Mouse (Mus musculus) kidney, adult 2 months (tissue): ENCODE measurements at regions not wholly inside any gene's neighbourhood (a gene's known extent, or its start where the extent isn't known, plus 50 kb on each side); places are given as distances from the start of the nearest gene placed in this dataset.

Experiments
- DNase-seq: peaks from one replicate; pipeline ENCODE4 v3.0.0; 2021
- H3K27ac ChIP-seq: fragments of 200-500 bp; 2 replicates; pipeline ENCODE4 v1.5.1; 2012; ENCODE audit warnings: low read depth, low read length, control low read depth, inconsistent platforms; ENCODE audit not compliant: insufficient read depth
- H3K27me3 ChIP-seq: fragments of 200-500 bp; replicated peaks from 2 replicates; pipeline ENCODE4 v1.6.1; 2012; ENCODE audit warnings: mild to moderate bottlenecking, moderate library complexity, low read length, inconsistent platforms; ENCODE audit not compliant: control insufficient read depth, insufficient read depth
- H3K36me3 ChIP-seq: fragments of 200-500 bp; 2 replicates; pipeline ENCODE4 v1.6.1; 2012; ENCODE audit warnings: mild to moderate bottlenecking, moderate library complexity, low read length, inconsistent platforms; ENCODE audit not compliant: control insufficient read depth, insufficient read depth
- H3K4me1 ChIP-seq: fragments of 200-500 bp; 2 replicates; pipeline ENCODE4 v1.6.1; 2011; ENCODE audit warnings: low read length; ENCODE audit not compliant: control insufficient read depth, insufficient read depth
- H3K4me3 ChIP-seq: fragments of 200-500 bp; 2 replicates; pipeline ENCODE4 v1.5.1; 2011; ENCODE audit warnings: mild to moderate bottlenecking, low read depth, low read length, control low read depth; ENCODE audit not compliant: insufficient read depth
- CTCF ChIP-seq: fragments of 200-500 bp; conservative IDR thresholded peaks from 2 replicates; pipeline ENCODE4 v1.5.1; 2011; ENCODE audit warnings: low read depth, mild to moderate bottlenecking, control low read depth, low read length, moderate library complexity, mixed read lengths; ENCODE audit not compliant: insufficient read depth, insufficient read length
- POLR2A ChIP-seq: fragments of 200-500 bp; IDR thresholded peaks from one replicate; pipeline ENCODE4 v1.6.1; 2011; ENCODE audit warnings: low read depth, low read length, control low read depth
- WGBS: fragments of 180-500 bp; shearing (Covaris S2); methylation state at CpG from one replicate; pipeline ENCODE4 v1.1.7; 2018; 5-methylcytosine and 5-hydroxymethylcytosine counted together

DNA sequence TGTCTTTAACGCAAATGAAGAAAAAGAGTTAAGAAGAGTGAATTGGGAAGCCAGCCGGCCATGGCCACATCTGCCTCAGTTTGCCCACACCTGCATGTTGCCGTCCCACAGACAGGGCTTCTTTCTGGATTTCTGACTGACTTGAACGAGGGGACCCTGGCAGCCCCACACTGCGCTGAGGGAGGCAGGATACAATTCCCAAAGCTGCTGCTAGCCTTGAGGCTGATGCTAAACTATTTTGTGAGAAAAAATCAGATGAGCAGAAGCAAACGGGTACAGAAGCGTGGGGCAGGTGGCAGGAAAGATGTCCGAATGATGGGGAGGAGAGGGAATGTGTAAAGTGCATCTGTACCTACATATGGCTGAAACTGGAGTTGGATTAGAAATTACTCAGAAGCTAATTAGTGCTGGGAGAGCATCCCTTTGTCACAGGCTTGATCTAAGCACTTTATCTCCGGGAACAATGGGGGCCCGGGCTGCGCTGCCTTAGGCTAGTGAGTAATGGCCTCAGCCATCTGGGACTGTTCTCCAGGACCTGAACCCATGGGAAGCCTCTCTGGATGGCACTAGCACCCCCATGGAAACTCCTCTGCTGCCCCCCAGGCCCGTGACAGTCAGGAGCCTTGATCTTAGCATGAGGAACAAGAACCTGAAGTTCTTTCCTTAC, 1497.9 kb upstream of the Gulo start:
- Histone ChIP-seq H3K4me1 (no peaks in the 10 kb centered on the region), H3K4me3 (no peak overlapping the region), H3K27ac (no peak overlapping the region), H3K27me3 (no peaks in the 10 kb centered on the region), H3K36me3 (no peaks in the 10 kb centered on the region)
- 73% methylated on average over 12 of the region's 12 CpGs for WGBS
- TF ChIP-seq CTCF: no peak
- TF ChIP-seq POLR2A: no peak
- no peak for DNase-seq

DNA sequence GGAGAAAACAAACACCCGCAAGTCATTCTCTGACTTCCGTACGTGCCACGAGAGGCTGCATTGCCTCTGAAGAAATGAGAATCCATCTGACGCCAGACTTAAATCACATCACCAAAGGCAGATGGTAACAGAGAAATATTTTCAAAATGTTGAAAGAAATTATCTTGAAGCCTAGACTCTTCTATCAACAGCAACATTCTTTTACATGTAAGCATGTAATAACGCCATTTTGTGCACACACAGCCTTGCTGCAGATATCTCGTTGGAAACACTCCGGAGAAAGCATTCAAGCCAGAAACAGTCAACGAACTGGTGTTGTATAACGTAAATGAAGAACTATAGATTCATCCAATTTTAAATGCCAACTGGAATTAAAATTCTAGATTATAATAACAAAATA, 1483.1 kb upstream of the Gulo start:
- no peaks in the 10 kb centered on the region for H3K36me3 ChIP-seq
- TF ChIP-seq POLR2A: no peak
- TF ChIP-seq CTCF: no peak
- H3K27ac ChIP-seq: no peak overlapping the region
- no peaks in the 10 kb centered on the region for H3K4me1 ChIP-seq
- WGBS: 88% methylated on average over 10 of the region's 10 CpGs
- H3K4me3 ChIP-seq: no peak overlapping the region
- no peaks in the 10 kb centered on the region for H3K27me3 ChIP-seq
- no peak for DNase-seq

DNA sequence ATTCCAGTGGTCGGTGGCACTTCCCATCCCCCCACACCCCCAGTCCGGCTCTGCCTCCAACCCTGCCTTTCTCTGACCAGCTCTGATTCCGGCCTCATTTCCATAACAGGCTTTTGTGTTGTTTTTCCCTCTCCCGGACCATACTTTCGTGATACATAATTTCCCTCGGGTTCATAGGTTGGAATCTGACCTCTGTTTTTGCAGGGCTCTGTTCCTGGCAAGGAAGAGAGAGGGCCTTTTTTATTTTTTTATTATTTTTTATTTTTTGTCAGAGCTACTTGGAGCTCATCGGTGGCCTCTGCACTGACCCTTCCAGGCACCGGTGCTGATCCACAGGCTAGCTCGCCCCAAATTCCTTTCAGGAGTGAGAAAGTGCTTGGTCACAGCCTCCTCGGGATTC, 1477.7 kb upstream of the Gulo start:
- WGBS: 32% methylated on average over 10 of the region's 10 CpGs
- H3K4me1 ChIP-seq: no peaks in the 10 kb centered on the region; the same call in 1 of the 2 replicates
- no peak overlapping the region for H3K27ac ChIP-seq
- no peaks in the 10 kb centered on the region for H3K36me3 ChIP-seq
- no peaks in the 10 kb centered on the region for H3K27me3 ChIP-seq
- TF ChIP-seq CTCF (no peak), POLR2A (no peak)
- H3K4me3 ChIP-seq: no peak overlapping the region
- DNase-seq: peak; percentile 59

DNA sequence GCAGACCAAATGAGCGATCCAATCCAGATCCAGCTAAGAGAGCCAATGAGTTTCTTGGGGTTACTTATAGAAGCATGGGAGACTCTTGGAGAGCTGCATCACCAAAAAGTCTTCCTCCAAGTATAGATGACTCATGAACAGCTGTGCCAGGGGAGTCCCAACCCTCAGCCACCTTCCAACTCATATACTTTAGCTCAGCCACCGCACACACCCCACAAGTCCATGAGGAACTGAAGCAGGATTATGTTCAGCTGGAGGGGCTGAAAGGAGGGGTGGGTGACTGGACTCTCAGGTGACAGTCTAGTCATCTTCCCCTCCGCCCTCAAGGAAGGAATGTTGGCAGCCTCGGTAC, 1476.4 kb upstream of the Gulo start:
- no peaks in the 10 kb centered on the region; the same call in 1 of the 2 replicates for H3K4me1 ChIP-seq
- TF ChIP-seq POLR2A (no peak), CTCF (no peak)
- H3K4me3 ChIP-seq: no peak overlapping the region
- H3K27ac ChIP-seq: no peak overlapping the region
- no peak for DNase-seq
- 79% methylated on average over 4 of the region's 4 CpGs for WGBS
- H3K36me3 ChIP-seq: no peaks in the 10 kb centered on the region
- H3K27me3 ChIP-seq: no peaks in the 10 kb centered on the region

DNA sequence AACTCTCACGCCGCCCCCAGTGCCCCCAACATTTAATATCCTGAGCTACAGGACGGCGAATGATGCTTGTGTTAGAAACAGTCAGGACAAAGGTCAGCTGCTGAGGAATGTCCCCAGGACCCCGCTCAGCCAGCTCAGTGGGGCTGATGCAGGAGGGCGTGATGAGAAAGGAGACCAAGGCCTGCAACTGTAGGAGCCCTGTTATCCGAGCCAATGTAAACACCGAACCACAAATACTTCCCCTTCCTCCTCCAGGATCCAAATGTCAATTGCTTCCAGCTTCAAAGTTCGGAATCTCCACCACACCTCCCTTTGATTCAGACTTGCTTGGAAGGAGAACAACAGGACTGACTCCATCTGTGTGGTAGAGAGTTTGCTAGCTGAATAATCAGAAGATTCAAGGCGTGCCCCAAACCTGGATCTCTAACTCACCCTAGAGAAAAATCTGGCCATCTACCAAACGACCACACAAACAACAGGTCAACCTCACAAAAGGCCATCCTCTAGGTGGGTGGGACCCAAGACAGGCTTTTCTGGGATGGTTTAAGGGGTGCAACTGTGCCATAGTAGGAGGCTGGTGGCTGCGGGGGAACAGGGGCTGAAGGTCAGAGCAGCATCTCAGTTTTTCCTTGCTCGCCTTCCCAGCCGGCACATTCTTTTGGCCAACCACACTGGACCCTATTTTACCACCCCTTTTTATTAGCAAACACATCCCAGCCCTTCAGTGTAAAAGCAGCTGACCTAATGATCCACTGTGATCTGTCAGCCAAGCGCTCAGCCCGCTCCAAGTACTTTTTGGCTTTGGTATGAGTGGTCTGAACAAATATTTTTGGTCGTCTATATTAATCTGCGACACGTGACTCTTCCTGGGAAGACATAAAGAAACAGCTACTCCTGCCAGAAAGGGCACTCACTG, 1475.8 kb upstream of the Gulo start:
- H3K36me3 ChIP-seq: no peaks in the 10 kb centered on the region
- H3K27ac ChIP-seq: peak overlapping the region; percentile 19; the same call in 1 of the 2 replicates
- no peak for TF ChIP-seq CTCF
- TF ChIP-seq POLR2A: no peak
- DNase-seq: peak; percentile 31
- no peaks in the 10 kb centered on the region; the same call in 1 of the 2 replicates for H3K4me1 ChIP-seq
- no peak overlapping the region for H3K4me3 ChIP-seq
- 43% methylated on average over 19 of the region's 19 CpGs for WGBS
- H3K27me3 ChIP-seq: no peaks in the 10 kb centered on the region
